Mouse (Mus musculus) cortical plate, adult 2 months (tissue): Measurements from ENCODE around the gene Mrc2. TPM values are rescaled to one million over a fixed set of nuclear protein-coding genes. Genes with fewer than 3 reads are reported as not detected.

Experiments
- H3K27ac ChIP-seq: fragments of 200-500 bp; 2 replicates; pipeline ENCODE4 v1.5.1; 2012; ENCODE audit warnings: low read length, control low read depth, inconsistent platforms; ENCODE audit not compliant: insufficient read depth
- H3K4me1 ChIP-seq: fragments of 200-500 bp; 2 replicates; pipeline ENCODE4 v1.6.1; 2011; ENCODE audit warnings: low read length; ENCODE audit not compliant: control insufficient read depth, insufficient read depth
- H3K4me3 ChIP-seq: fragments of 200-500 bp; 2 replicates; pipeline ENCODE4 v1.5.1; 2011; ENCODE audit warnings: mild to moderate bottlenecking, low read length, control low read depth; ENCODE audit not compliant: insufficient read depth
- CTCF ChIP-seq: fragments of 200-500 bp; IDR thresholded peaks from 2 replicates; pipeline ENCODE4 v1.5.1; 2011; ENCODE audit warnings: mild to moderate bottlenecking, control low read depth, low read length; ENCODE audit not compliant: insufficient read depth; ENCODE audit errors: extremely low read depth
- POLR2A ChIP-seq: fragments of 200-500 bp; IDR thresholded peaks from 2 replicates; pipeline ENCODE4 v1.6.1; 2011; ENCODE audit warnings: mild to moderate bottlenecking, low read length, control low read depth; ENCODE audit not compliant: insufficient read depth; ENCODE audit errors: extremely low read depth
- polyA plus RNA-seq: library from polyadenylated mRNA; depleted of rRNA; stranded (reverse); fragments of >200 nt; gene quantifications from 2 replicates; pipeline ENCODE4 v1.2.3, GENCODE M21; 2012

Mrc2 gene
- polyA plus RNA-seq, 1 experiment = 6.0 TPM

DNA sequence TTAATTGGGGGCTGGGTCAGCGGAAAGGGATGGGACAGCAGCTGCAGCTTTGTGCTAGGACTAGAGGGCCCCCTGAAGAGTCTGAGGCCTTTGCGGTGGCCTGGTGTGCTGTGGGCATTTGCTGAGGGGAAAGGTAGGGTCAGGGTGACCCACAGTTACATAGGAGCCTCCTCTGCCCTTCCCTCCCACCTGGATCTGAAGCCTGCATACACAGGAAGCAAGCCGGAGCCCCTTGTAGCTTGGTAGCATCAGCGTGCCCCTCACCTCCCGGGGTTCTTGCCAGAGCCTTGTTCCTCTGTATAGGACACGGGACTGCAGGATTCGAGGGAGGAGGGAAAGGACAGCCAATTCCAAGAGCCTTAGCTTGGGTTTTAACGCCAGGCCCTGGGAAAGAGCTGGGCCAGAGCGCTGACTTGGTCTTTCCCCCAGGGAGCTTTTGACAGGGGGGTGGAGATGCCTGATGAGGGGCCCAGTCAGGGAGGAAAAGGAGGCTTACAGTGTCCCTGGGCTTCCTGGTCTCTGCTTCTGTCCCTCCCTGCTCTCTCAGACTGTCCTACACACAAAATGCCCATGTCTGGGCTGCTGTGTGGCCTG lies 1.6 kb downstream of the Mrc2 start:
- no peak overlapping the region for H3K4me3 ChIP-seq
- TF ChIP-seq CTCF (no peak), POLR2A (no peak)
- H3K4me1 ChIP-seq = no peaks in the 10 kb centered on the region
- no peak overlapping the region for H3K27ac ChIP-seq

DNA sequence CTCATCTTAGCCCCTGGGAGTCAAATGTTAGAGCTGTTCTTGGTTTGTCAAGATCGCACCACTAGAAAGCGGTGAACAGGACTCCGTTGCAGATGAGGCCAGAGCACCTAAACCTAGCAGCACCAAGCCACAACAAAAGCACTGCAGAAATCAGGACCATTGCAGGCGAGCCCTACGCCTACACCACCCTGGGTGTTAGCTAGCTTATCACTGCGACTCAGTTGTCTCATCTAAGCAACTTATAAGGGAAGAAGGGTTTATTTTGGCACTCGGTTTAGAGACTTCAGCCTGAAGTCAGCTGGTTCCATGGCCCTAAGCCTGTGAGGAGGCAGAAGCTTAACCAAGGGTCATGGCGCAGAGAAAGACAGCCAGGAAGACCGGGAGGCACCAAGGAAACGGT lies 3.6 kb downstream of the Mrc2 start:
- no peak for TF ChIP-seq CTCF
- no peaks in the 10 kb centered on the region for H3K4me1 ChIP-seq
- H3K27ac ChIP-seq = no peak overlapping the region
- H3K4me3 ChIP-seq = no peak overlapping the region

- Histone ChIP-seq H3K27ac (no peak overlapping the region), H3K4me1 (0 out of 2 replicates have a peak, but pooled peaks cover 5% of the 10 kb centered on the region), H3K4me3 (no peak overlapping the region)
- TF ChIP-seq POLR2A (no peak), CTCF (no peak)
Measured at GRCm38 (mm10) chr11:105310197-105310596, 17.8 kb downstream of the Mrc2 start.

DNA sequence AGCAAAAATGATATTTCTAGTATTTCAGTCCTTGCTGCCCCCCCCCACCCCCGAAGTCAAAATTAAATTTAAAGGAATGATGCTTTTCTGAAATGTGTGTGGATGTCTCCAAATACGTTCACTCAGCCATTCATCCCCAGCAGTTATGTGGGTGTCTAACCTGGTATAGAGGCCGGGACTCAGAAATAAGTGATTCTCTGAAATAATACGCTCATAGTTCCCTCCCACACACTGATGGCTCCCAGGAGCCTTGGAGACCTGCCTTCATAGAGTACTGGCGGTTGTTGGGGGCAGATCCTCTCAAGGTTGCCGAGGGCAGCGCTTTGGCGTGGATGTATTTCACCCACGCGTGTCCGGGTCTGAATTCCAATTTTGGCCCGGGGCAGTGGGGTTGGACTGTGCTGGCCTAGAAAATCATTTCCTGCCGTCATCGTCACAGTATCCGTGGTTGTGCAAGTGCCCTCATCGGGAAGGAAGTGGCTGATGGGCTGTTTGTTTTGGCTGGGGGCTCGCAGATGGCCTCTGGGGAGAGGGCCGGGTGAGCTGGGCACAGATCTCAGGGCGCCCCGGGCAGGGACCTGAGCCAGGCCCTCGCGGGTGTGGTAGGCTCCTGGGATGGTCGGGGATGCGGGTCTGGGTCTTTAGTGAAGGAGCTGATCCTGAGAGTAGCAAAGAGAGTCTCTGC lies 19.0 kb downstream of the Mrc2 start:
- H3K4me3 ChIP-seq = no peak overlapping the region
- no peak overlapping the region for H3K27ac ChIP-seq
- no peak for TF ChIP-seq POLR2A
- TF ChIP-seq CTCF = no peak
- H3K4me1 ChIP-seq = 0 out of 2 replicates have a peak, but pooled peaks cover 5% of the 10 kb centered on the region

DNA sequence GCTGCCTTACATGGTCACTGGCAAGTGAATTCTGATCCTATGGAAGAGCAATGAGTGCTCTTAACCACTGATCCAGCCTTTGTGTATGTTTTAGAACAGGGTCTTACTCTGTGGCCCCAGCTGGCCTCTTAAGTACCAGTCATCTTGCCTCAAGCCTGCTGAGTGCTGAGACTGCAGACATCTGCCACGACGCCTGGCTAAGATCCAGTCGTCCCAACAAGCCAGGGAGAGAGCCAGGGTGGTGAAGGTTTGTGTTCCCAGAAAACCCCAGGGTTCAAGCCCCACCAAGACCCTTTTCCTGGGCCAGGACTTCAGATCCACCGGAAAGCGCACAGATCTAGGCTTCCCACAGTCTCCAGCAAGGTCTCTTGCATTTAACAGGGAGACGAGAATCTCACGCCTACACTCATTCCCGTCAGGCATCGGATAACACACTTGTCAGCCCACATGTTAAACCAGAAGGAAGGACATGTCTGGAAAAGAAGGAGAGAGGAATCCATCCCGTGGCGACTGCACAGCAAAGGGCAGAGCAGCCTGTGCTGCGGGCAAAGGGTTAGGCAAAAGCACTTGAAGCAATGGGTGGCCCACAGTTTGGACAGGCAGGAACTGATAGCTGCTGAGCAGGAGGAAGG lies 20.0 kb downstream of the Mrc2 start:
- TF ChIP-seq CTCF = no peak
- TF ChIP-seq POLR2A = no peak
- Histone ChIP-seq H3K27ac (no peak overlapping the region), H3K4me1 (0 out of 2 replicates have a peak, but pooled peaks cover 5% of the 10 kb centered on the region), H3K4me3 (no peak overlapping the region)

DNA sequence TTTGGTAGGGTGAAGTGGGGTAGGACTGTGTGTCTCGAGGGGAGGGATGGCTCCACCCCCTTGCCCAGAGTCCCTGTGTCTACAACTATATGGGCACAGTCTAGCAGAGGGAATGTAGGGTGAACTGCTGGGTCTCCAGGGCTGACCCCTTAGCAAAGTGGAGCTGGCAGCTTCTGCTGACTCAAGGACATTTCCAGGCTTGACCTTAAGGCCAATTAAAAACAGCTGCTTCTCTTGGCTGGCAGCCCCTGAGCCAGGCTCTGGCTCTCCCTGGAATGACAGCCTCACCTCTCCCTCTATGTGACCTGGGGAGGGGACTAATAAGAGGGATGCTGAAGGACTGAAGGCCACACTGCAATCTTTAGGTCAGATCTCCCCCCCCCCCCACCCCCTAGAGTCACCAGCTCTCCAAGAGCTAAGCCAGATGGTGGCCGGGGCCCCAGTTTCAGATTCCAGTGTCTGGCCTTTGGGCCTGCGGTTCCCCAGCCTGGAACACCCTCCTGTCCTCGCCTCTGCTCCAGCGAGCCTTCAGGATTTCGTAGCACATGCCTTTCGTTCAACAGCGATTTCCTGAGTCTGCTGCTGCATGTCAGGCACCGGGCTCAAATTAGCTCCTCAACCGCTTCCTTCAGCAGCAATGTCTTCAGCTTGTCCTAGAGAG lies 20.7 kb downstream of the Mrc2 start:
- no peak overlapping the region for H3K4me3 ChIP-seq
- 0 out of 2 replicates have a peak, but pooled peaks cover 5% of the 10 kb centered on the region for H3K4me1 ChIP-seq
- TF ChIP-seq POLR2A (no peak), CTCF (no peak)
- H3K27ac ChIP-seq = no peak overlapping the region

DNA sequence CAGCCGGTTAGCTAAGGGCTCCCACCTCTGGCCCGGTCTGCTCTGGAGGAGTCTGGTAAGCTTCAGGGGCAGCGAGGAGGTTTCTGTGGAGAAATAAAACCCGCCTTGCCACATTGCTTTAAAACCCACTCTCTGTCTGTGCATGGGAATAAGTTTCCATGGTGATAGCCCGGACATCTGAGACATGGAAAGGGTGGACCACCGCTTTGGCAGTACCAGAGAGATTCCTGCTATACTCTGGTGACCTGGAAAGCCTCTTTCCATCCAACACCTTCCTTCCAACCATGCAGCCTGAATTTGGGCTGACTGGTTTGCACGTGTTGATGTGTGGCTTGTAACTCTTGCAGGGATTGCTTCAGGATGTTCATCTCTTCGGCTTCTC lies 21.2 kb downstream of the Mrc2 start:
- Histone ChIP-seq H3K27ac (no peak overlapping the region), H3K4me3 (no peak overlapping the region), H3K4me1 (0 out of 2 replicates have a peak, but pooled peaks cover 5% of the 10 kb centered on the region)
- no peak for TF ChIP-seq POLR2A
- TF ChIP-seq CTCF = no peak

DNA sequence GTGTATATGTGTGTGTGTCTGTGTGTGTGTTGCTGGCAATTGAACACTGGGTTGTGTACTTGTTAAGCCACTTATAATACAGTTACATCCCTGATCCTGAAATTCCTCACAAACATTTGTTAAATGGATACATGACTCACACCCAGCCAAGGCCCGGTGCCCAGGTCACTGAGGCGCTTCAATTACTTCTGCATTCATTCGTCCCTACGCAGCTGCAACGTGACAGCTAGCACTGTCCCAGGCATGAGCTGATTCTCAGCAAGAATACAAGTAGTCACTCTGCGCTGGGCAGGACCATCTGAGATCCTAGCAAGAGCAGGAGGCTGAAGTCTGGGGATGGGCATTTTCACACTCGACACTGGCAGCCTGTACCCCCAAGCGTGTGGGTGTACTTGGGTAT lies 22.9 kb downstream of the Mrc2 start:
- Histone ChIP-seq H3K27ac (no peak overlapping the region), H3K4me1 (0 out of 2 replicates have a peak, but pooled peaks cover 5% of the 10 kb centered on the region), H3K4me3 (no peak overlapping the region)
- TF ChIP-seq POLR2A = no peak
- TF ChIP-seq CTCF = no peak

DNA sequence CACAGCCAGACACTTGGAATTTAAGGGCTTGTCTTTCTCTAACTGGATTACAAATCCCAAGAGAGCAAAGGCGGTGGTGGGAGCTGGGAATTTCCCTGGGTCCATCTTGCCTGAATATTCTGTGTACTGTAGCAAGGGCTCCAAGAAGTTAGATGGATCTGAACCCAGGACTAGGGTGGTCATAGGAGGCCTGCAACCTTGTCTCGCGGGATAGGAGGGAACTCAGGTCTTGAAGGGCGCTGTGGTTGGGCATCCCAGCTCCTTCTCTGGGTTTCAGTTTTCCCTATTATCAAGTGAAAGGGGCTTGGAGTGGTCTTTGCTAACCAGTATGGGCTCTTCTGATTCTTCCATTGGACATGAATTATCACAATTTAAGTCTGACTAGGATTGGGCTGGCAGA lies 23.7 kb downstream of the Mrc2 start:
- 0 out of 2 replicates have a peak, but pooled peaks cover 5% of the 10 kb centered on the region for H3K4me1 ChIP-seq
- no peak overlapping the region for H3K27ac ChIP-seq
- no peak overlapping the region for H3K4me3 ChIP-seq
- no peak for TF ChIP-seq CTCF
- no peak for TF ChIP-seq POLR2A

DNA sequence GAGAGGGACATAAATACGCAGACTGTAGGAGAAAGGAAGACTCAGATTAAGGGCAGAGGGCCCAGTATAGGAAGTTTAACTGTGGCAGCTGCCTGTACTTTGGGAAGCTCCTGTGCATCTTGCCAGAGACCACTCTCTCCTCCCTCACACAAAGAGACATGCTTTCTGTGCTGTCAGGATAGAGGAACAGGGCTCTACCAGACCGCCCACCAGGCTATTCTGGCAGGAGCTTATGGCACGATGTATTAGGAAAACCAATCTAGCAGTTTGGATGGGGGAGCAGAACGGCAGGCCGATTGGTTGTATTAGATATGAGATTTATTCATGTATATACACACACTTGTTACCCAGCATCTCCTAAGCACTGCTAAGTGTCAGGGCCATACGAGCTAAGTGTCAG lies 25.3 kb downstream of the Mrc2 start:
- no peak for TF ChIP-seq POLR2A
- TF ChIP-seq CTCF = no peak

More for the DNA sequence above, 25.3 kb downstream of the Mrc2 start:
- Histone ChIP-seq H3K27ac (no peak overlapping the region), H3K4me1 (0 out of 2 replicates have a peak, but pooled peaks cover 4% of the 10 kb centered on the region), H3K4me3 (no peak overlapping the region)
